Mouse (Mus musculus) thymus, postnatal 25 days (tissue): ENCODE data around the gene A030005L19Rik.
"Not testable (repeated sequence)": the region's sequence is repeated elsewhere in the genome, so short reads cannot be mapped to it uniquely, and the experiment has no call there.

ENCODE experiments used
- DNase-seq: peaks from one replicate; pipeline ENCODE4 v3.0.0; 2022

Gene A030005L19Rik

GRCm38 (mm10) chr1:82913025-82913424, at the start of gene A030005L19Rik:
Gene A030005L19Rik (plus strand): TSS chr1:82913325.
- DNase-seq: no peak

GRCm38 (mm10) chr1:82870202-82870601, 42.9 kb upstream of the A030005L19Rik start:
- no peak for DNase-seq

GRCm38 (mm10) chr1:82879172-82879571, 34.0 kb upstream of the A030005L19Rik start:
- no peak for DNase-seq

GRCm38 (mm10) chr1:82880196-82880595, 32.9 kb upstream of the A030005L19Rik start:
- no peak for DNase-seq

- DNase-seq: no peak
These were observed 19.9 kb upstream of the A030005L19Rik start for GRCm38 (mm10) chr1:82893269-82893668.

GRCm38 (mm10) chr1:82900567-82900966, 12.6 kb upstream of the A030005L19Rik start:
- peak; percentile 34 for DNase-seq

GRCm38 (mm10) chr1:82901201-82901600, 11.9 kb upstream of the A030005L19Rik start:
- no peak for DNase-seq

GRCm38 (mm10) chr1:82905886-82906285, 7.2 kb upstream of the A030005L19Rik start:
- no peak for DNase-seq

GRCm38 (mm10) chr1:82913434-82913833, 309 bp downstream of the A030005L19Rik start:
- DNase-seq: not testable (repeated sequence)

GRCm38 (mm10) chr1:82924650-82925049, 11.5 kb downstream of the A030005L19Rik start, which contains the start of gene A030014E15Rik:
Gene A030014E15Rik (plus strand): TSS chr1:82924917.
- DNase-seq: no peak

GRCm38 (mm10) chr1:82930558-82930957, 17.4 kb downstream of the A030005L19Rik start:
- not testable (repeated sequence) for DNase-seq

- not testable (repeated sequence) for DNase-seq
These were observed 18.2 kb downstream of the A030005L19Rik start, which contains the start of gene Gm6217 for GRCm38 (mm10) chr1:82931326-82931725. Gene Gm6217 (minus strand): TSS chr1:82931399.

GRCm38 (mm10) chr1:82938666-82939065, 25.5 kb downstream of the A030005L19Rik start:
- DNase-seq: no peak

GRCm38 (mm10) chr1:82942505-82942904, 29.4 kb downstream of the A030005L19Rik start:
- DNase-seq: not testable (repeated sequence)

GRCm38 (mm10) chr1:82943295-82943694, 30.2 kb downstream of the A030005L19Rik start, which contains the start of gene A030003K21Rik:
Gene A030003K21Rik (minus strand): TSS chr1:82943388.
- not testable (repeated sequence) for DNase-seq

GRCm38 (mm10) chr1:82946029-82946428, 32.9 kb downstream of the A030005L19Rik start:
- DNase-seq: not testable (repeated sequence)

- DNase-seq: no peak
These were observed 35.5 kb downstream of the A030005L19Rik start for GRCm38 (mm10) chr1:82948601-82949000.

- not testable (repeated sequence) for DNase-seq
These were observed 42.8 kb downstream of the A030005L19Rik start, which contains the start of gene Gm7544 for GRCm38 (mm10) chr1:82955913-82956312. Gene Gm7544 (minus strand): TSS chr1:82956013.

GRCm38 (mm10) chr1:82959870-82960385, 46.8 kb downstream of the A030005L19Rik start, which contains the start of gene Gm47955:
Gene Gm47955 (plus strand): TSS chr1:82960286.
- DNase-seq: no peak
